Mouse (Mus musculus) megakaryocyte-erythroid progenitor cell, adult 5-6 weeks (primary cell): ENCODE results near the gene Gfap. TPM values are rescaled to one million over a fixed set of nuclear protein-coding genes. Genes with fewer than 3 reads are reported as not detected.

Experiments
- ATAC-seq: replicated peaks from 2 replicates; pipeline ENCODE4 v1.8.0; 2016; ENCODE audit warnings: mild to moderate bottlenecking, inconsistent platforms; ENCODE audit not compliant: severe bottlenecking, poor library complexity, low FRiP score, low TSS enrichment
- total RNA-seq, 2 experiments: library from RNA; stranded (forward) in 1 of 2; stranded (reverse) in 1 of 2; fragments of 200-1000, 215-1000 nt in 1 of 2; fragments of >200 nt in 1 of 2; fragmentation: Nextera tagmentation in 1 of 2; gene quantifications; 2 replicates each; pipeline ENCODE4 v1.2.3; 2014 to 2017

Gene Gfap
- total RNA-seq, 2 experiments from 2014 or later: 1.1 to 1.5 TPM

DNA sequence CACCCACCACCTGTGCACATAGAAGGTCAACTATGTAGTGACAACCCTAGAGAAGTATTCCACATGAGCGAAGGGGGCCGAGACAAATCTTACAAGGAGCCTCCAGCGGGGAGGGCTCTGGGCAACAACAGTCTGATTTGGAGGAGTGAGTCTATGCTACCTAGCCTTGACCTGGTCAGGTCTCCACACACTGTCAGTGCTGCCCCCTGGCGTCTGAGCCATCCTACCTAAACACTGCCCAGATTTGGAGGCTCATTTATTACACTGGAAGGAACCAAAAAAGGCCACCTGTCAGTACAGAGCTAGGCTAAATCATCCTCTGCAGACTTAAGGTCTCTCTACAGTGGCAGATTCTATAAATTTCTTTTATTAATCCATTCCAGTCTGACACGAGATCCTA, 48.8 kb downstream of the Gfap start:
- no peak for ATAC-seq

DNA sequence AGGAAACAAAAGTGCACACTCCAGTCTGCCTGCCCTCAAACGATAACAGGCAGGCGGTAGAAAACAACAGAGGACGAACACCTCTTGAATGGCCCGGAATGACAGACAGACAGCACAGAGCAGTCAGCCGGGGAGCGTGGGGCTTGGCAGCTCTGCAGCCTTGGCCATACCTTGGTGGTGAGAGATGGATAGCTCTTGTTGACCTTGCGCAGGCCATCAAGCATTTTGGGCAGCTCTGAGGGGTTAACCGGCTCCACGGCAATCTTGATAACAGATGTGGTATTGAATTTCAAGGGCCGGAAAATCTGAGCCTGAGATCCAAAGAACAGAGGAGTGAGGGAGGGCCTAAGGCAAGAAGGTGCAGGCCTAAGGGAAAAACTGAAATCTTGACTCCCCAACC, 54.8 kb downstream of the Gfap start:
- ATAC-seq: no peak

DNA sequence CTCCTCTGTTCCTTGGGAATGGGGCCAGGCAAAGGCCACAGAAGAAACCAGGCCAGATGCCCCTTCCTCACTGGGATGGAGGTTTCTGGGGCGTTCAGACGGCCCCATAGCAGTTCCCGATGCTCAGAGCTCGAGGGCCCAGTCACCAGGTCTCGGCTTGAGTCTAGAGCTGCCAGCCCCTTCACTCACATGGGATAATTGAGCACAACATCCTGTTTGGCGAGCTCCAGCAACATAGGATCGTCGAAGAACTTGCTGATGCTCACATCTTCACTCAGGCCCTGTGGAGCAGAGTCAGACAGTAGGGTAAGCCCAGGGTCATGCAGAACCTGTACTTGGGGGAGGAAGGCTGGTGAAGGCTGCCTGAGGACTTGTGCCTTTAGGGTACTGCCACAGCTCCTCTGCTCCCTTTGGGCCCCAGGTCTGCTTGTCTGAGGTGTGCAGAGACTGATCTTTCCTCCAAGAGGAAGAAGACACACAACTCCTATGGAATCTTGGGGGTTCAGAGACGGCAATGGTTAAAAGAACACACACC, 62.0 kb downstream of the Gfap start:
- ATAC-seq: no peak

DNA sequence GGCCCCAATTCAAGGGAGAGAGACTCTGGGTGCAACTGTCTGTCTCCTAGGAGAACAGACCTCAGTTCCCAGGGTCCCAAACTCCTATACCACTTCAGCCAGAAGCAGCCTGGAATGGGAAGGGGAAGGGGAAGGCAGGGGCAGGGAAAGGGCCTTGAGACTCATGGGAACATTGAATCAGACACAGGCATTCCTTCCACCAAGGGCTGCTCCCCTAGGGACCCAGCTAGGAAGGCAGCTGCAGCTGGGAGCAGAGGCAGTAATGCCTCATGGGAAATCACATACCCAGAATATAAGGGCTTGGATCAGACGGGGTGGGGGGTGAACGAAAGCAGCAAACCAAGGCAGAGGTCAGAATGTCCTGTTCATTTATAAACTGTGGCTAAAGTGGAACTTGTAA, 62.6 kb downstream of the Gfap start:
- no peak for ATAC-seq

DNA sequence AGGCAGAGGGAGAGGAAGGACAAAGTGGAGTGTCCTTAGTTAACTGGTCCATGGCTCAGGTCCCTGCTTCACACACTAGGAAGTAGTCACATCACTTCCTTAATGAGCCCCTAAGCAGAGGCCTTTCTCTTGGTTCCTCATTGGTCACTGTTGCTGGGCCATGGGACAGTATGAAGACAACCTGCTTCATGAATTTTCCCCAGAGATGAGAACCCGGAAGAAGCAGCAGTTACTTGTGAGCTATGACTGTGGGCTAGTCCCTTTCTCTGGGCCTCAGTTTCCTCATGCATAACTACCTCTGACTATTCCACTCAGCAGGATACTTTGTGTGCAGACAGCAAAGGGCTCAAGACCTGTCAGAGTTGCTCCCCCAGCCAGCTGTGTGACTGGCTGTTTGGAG, 63.3 kb downstream of the Gfap start:
- ATAC-seq: no peak

Other genes with a start within 250 kb of the Gfap start
- gene Meioc, start 237.2 kb downstream of the Gfap start, total RNA-seq (2014; fragmentation: Nextera tagmentation): not detected in 2 replicates
- gene Meioc, start 237.2 kb downstream of the Gfap start, total RNA-seq (2017): not detected in 2 replicates
- gene Ccdc43, start 203.1 kb downstream of the Gfap start, total RNA-seq (2014; fragmentation: Nextera tagmentation): 20.5 and 21.0 TPM in 2 replicates
- 38.7 and 42.4 TPM in 2 replicates for gene Ccdc43, start 203.1 kb downstream of the Gfap start, total RNA-seq (2017)
- gene Adam11, start 139.5 kb downstream of the Gfap start, total RNA-seq (2014; fragmentation: Nextera tagmentation): 0.28 and 3.0 TPM in 2 replicates
- gene Adam11, start 139.5 kb downstream of the Gfap start, total RNA-seq (2017): 0.14 and 0.15 TPM in 2 replicates
- gene Gjc1, start 81.2 kb downstream of the Gfap start, total RNA-seq (2014; fragmentation: Nextera tagmentation): not detected in 2 replicates
- gene Gjc1, start 81.2 kb downstream of the Gfap start, total RNA-seq (2017): not detected in 2 replicates
- gene Higd1b, start 65.1 kb downstream of the Gfap start, total RNA-seq (2014; fragmentation: Nextera tagmentation): not detected in 2 replicates
- not detected in 2 replicates for gene Higd1b, start 65.1 kb downstream of the Gfap start, total RNA-seq (2017)
- gene Eftud2, start 19.9 kb downstream of the Gfap start, total RNA-seq (2014; fragmentation: Nextera tagmentation): 335 and 342 TPM in 2 replicates
- 171 and 175 TPM in 2 replicates for gene Eftud2, start 19.9 kb downstream of the Gfap start, total RNA-seq (2017)
- 2.0 TPM in 1 of 2 replicates, not detected in the other for gene Ccdc103, start 19.7 kb downstream of the Gfap start, total RNA-seq (2014; fragmentation: Nextera tagmentation)
- not detected in 2 replicates for gene Ccdc103, start 19.7 kb downstream of the Gfap start, total RNA-seq (2017)
- gene Fam187a, start 15.7 kb downstream of the Gfap start, total RNA-seq (2014; fragmentation: Nextera tagmentation): not detected in 2 replicates
- not detected in 2 replicates for gene Fam187a, start 15.7 kb downstream of the Gfap start, total RNA-seq (2017)
- gene Kif18b, start 24.2 kb upstream of the Gfap start, total RNA-seq (2014; fragmentation: Nextera tagmentation): 26.7 and 29.3 TPM in 2 replicates
- 11.4 and 14.5 TPM in 2 replicates for gene Kif18b, start 24.2 kb upstream of the Gfap start, total RNA-seq (2017)
- gene C1ql1, start 45.8 kb upstream of the Gfap start, total RNA-seq (2014; fragmentation: Nextera tagmentation): not detected in 2 replicates
- gene C1ql1, start 45.8 kb upstream of the Gfap start, total RNA-seq (2017): not detected in 2 replicates
- gene Nmt1, start 127.3 kb upstream of the Gfap start, total RNA-seq (2014; fragmentation: Nextera tagmentation): 33.2 and 36.9 TPM in 2 replicates
- gene Nmt1, start 127.3 kb upstream of the Gfap start, total RNA-seq (2017): 37.6 and 42.0 TPM in 2 replicates
- 24.5 and 40.3 TPM in 2 replicates for gene Dcakd, start 127.4 kb upstream of the Gfap start, total RNA-seq (2014; fragmentation: Nextera tagmentation)
- gene Dcakd, start 127.4 kb upstream of the Gfap start, total RNA-seq (2017): 4.0 and 9.3 TPM in 2 replicates
- gene Plcd3, start 200.7 kb upstream of the Gfap start, total RNA-seq (2014; fragmentation: Nextera tagmentation): not detected in 2 replicates
- gene Plcd3, start 200.7 kb upstream of the Gfap start, total RNA-seq (2017): not detected in 2 replicates
- 6.8 and 15.5 TPM in 2 replicates for gene Acbd4, start 200.8 kb upstream of the Gfap start, total RNA-seq (2014; fragmentation: Nextera tagmentation)
- gene Acbd4, start 200.8 kb upstream of the Gfap start, total RNA-seq (2017): 10.8 and 11.4 TPM in 2 replicates
- 10.5 and 15.5 TPM in 2 replicates for gene Hexim1, start 215.3 kb upstream of the Gfap start, total RNA-seq (2014; fragmentation: Nextera tagmentation)
- 22.8 and 32.0 TPM in 2 replicates for gene Hexim1, start 215.3 kb upstream of the Gfap start, total RNA-seq (2017)
- gene Hexim2, start 231.5 kb upstream of the Gfap start, total RNA-seq (2014; fragmentation: Nextera tagmentation): 4.1 and 12.1 TPM in 2 replicates
- 1.6 and 7.8 TPM in 2 replicates for gene Hexim2, start 231.5 kb upstream of the Gfap start, total RNA-seq (2017)